Mouse (Mus musculus): Measurements from ENCODE around the gene Cuedc2.

- TF ChIP-seq CTCF (IDR thresholded peaks at IDR 0.05; ENCODE audit: low read depth) (no peak), EP300 (IDR thresholded peaks at IDR 0.05; ENCODE audit: low read depth) (no peak)
Measured at GRCm38 (mm10) chr19:46356701-46357138, 18.2 kb upstream of the Cuedc2 start.

Measured in heart, postnatal 0 days (tissue).